Mouse (Mus musculus): ENCODE data around the gene Kif27.
A peak's percentile ranks its signal among the peaks of the same experiment; 100 is the strongest.
"Not testable (repeated sequence)": the region's sequence is repeated elsewhere in the genome, so short reads cannot be mapped to it uniquely, and the experiment has no call there.

Kif27 gene

DNA sequence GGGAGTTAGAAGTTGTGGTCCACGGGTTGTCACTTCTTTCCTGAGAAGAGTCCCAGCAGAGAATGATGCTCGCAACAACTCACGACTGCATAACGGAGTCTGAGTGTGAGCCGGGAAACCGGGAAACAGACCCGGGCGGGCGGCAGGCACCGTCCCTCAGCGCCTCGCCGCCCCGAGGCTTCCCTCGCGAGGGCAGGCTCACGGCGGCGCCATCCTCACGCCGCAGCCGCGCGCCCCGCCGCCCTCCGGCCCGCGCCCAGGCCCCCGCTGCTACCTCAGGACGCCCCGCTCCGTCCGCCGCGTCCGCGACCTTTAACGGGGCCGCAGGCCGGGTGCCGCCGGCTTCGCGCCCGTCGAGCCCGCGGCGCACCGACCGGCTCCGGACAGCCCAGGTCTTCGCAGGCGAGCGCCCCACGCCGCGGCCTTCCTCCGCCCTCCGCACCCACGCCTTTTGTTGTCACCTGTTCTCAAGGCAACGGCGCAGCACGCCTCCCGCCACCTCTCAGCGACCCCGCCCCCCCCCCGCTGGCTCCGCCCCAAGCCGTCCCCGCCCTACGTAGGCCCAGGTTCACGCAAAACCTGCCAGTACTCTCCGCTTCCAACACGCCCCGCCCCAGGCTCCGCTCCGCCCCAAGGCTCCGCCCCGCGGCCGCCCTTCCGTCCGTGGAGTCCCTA is at the start of gene Kif27:
Gene Kif27 (minus strand): TSS at position 494 of the 675 bp plus-strand sequence.
- peak; percentile 96 for DNase-seq (ENCODE audit: low read depth)

DNA sequence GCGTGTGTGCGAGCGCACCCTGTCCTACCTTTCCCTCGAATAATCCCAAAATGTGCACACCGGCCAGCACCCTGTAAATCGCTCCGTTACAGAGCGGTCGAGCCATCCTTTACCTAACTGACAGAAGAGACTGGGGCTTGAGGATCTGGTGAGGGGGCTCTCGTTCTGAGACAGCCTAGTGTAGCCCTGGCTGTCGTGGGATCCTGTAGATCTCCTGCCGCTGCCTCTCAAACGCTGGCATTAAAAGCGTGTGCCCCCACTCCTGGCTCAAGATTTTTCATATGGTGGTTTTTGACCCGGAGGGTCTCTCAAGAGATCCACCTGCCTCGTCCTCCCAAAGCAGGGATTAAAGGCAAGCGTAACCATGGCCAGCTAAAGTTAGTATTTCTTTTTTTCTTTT is 44.3 kb upstream of the Kif27 start, which contains the start of gene Hnrnpk:
Gene Hnrnpk (minus strand): TSS at position 101 of the 400 bp plus-strand sequence.
- peak; percentile 28 for DNase-seq (ENCODE audit: low read depth)

DNA sequence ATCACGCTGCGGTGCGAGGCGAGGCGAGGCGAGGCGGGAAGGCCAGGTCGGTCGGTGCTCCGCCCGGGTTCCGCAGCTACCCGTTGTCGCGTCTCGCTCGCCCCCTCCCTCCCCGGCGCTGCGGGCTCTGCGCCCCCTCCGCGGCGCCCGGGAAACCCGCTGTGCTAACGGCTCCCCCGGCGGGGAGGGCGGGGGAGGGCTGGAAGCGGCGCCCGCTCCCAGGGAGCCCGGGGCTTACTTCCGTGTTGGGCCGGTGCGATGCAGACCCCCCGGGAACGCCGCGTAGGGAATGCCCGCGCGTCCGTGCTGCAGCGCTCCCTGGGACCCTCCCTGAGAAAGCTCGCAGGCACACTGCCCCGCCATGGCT is 43.8 kb upstream of the Kif27 start:
- DNase-seq (ENCODE audit: low read depth): no peak

DNA sequence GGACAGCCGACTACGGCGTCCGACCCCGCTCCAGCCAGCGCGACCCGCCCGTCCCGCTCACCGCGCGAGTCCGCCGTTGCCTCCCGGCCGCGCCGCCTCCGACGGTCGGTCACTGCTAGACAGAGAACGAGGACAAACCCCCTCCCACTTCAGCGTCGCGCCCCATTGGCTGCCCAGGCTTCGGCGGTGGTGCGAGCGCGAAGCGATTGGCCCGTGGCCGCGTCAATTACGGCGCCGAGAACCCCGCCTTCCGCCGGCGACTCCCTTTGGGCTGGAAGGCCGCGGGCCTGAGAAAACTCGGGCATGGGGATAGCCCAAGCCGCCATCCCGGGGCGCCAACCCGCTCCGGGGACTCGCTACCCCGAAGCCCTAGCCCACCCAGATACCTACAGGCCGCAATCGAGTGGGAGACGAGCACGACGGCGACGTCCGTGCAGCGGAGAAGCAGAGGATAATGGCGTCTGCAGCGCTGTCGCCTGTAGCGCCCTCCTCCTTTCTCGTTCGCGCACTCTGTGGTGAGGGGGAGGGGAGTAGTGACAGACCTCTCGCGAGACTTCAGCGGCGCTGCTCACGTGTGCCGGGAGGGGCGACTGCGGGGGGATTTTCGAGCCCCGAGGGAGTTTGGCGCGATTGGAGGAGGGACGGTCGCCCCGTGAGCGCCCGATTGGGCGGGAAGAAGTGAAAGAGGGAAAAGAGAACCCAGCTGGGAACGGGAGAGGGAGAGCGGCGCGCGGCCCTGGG is 43.3 kb upstream of the Kif27 start, which contains the start of gene Rmi1:
Gene Rmi1 (plus strand): TSS at position 246 of the 741 bp plus-strand sequence.
- DNase-seq (ENCODE audit: low read depth): peak; percentile 99

DNA sequence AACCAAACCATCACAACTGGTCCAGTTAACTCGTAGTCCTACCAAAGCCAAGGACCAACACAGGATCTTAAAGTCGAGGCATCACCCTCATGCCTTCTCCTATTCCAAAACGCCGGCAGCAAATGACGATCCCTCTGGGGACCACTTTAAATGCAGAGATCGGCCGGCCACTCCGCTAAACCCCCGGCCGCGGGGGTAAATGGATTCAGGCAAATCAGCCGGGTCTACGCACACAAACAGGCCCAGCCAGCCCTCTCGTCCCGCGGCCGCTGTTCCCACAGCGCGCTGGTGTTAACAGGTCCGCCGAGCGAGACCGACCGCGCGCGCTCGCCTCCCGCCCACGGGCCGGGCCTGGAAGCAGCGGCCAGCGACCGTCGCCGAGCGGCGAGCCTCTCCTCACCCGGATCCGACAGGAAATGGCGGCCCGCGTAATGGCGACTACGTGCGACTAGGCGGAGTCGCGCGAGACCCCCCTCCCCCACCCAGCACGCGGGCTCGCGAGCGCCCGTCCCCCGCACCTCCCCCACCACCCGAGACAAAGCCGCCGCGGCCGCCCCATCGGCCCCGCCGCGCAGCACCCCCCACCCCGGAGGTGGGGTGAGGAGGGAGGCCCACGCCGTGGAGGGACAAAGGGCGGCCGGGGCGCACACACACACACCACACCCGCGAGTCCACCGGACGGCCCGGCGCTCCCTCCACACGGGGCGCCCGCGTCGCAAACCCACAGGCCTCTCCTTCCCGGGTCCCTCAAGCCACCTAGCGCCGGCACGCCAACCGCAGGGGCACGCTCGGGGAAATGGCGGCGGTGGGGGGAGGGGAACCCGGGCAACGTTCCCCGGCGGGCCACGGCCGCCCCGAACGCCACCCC is 42.4 kb upstream of the Kif27 start:
- peak; percentile 90 for DNase-seq (ENCODE audit: low read depth)

DNA sequence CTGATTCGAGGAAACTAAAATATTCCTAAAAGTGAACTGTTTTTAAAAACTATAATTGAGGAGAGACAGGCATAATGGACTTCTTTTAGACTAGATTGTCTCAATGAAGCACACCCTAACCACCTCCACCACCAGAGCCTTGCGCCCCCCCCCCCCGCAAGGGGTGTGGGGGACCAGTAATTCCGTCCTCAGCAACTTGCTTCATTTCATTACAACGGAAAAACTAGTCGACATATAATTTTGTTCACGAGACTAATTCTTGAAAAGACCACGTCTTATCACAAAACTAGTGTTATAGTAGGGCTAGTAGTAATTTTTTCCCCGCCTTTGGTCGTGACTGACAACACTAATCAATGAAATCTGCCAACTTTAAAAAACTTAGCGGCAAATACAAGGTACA is 41.7 kb upstream of the Kif27 start:
- peak; percentile 56 for DNase-seq (ENCODE audit: low read depth)

DNA sequence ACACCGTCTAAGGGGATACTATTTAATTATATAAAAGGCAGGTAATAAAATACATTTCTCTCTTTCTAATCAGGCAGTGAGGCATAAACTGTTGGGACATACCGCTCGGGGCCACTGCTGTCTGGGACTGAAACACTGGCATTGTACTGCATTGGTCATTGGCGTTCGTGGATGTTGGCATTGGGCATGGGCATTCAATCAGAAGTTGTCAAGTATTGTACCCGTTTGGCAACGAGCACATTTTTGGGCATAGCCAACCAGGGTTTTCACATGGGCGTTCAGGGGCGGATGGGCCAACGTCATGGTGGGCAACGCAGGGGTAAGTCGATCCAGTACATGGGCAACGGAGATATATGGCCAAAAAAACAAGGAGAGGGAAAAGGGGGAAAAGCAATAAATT is 38.7 kb upstream of the Kif27 start:
- peak; percentile 9 for DNase-seq (ENCODE audit: low read depth)

DNA sequence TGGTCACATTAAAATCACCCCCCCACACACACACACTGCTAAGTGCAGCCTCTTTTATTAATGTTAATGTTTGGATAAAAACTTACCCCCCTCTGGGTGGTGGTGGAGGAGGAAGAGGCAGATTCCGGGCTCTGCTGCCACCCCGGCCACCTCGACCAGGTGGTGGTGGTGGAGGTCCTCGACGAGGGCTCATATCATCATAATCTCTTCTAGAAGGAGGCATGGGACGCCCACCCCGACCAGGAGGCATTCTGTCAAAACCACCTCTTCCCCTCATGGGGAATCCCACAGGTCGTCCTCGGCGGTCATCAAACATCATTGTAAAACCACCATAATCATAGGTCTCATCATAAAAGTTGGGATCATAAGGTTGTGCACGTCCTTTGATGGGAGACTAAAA is 35.5 kb upstream of the Kif27 start:
- DNase-seq (ENCODE audit: low read depth): not testable (repeated sequence)

DNA sequence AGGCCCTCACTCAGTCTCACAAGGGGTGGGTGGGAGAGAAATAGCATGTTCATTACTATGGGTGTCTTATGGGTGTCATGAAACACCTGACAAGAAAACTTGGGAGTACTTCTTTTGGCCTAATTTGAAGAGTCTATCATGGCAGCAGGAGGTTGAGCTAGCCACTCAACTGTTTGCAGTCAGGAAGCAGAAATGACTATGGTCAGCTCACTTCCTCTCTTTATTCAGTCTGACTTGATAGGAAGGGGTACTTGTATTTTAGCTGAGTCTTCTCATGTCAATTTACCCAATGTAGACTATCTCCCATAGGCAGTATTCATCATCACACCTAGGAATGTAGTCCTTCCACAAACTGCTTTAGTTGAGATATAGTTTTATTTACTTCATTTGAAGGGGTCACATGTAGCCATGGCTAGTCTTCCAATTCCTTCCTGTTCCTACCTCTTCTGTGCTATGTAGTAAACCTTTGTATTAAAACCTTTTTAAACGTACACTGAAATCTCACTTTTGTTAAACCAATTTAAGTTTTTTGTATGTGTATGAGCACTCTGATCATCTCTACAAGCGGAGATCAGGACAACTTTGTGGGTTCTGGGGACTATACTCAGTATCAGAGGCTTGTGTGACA is 30.5 kb upstream of the Kif27 start:
- DNase-seq (ENCODE audit: low read depth): peak; percentile 37

DNA sequence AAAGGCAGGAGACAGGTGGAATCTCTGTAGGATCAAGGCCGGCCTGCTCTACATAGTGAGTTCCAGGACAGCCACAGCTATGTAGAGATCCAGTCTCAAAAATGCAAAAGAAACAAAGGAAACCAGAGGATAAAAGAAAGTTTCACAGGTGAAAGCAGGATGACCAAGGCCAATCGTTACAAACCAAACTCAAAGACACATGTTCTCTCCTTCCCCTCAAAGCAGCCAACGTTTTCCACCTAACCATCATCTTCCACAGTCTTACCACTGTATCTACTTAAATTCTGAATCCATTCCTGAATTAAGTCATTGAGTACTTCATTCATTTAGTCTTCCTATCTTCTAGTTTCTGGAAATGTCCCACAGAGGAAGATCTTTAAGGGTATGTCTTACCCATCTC is 29.5 kb upstream of the Kif27 start:
- DNase-seq (ENCODE audit: low read depth): no peak

DNA sequence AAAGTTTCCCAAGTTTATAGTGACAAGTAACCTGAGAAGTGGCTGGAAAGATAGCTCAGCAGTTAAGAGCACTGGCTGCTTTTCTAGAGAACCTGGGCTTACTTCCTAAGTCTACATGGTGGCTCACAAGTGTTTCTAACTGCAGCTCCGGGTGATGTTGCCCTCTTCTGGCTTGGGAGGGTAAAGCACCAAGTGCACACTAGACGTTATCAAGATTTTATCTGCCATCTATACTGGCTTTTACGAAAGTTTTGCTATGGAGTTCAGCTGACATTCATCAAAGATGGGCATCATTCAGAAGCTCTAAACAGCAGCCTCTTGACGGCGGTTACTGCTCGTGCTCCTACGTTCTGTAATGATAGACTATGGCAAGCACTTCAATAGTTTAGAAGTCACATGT is 29.0 kb upstream of the Kif27 start:
- DNase-seq (ENCODE audit: low read depth): peak; percentile 90

DNA sequence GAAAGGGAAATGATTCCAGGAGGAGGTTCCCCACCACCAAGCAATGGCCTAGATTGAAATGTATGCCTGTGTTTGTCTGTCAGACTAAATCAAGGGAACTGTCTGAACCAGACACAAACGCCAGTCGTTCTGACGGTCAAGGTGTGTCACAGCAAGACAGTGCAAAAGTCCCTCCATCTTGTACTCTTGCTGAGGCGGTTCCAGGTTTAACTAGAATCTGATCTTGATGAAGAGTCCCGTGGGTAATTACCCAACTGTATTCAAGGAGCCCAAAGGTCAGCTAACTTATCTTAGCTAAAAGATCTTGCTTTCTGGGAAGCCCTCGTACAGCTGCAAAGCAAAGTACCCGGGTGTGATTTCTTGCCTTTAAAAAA is 26.6 kb upstream of the Kif27 start:
- no peak for DNase-seq (ENCODE audit: low read depth)

DNA sequence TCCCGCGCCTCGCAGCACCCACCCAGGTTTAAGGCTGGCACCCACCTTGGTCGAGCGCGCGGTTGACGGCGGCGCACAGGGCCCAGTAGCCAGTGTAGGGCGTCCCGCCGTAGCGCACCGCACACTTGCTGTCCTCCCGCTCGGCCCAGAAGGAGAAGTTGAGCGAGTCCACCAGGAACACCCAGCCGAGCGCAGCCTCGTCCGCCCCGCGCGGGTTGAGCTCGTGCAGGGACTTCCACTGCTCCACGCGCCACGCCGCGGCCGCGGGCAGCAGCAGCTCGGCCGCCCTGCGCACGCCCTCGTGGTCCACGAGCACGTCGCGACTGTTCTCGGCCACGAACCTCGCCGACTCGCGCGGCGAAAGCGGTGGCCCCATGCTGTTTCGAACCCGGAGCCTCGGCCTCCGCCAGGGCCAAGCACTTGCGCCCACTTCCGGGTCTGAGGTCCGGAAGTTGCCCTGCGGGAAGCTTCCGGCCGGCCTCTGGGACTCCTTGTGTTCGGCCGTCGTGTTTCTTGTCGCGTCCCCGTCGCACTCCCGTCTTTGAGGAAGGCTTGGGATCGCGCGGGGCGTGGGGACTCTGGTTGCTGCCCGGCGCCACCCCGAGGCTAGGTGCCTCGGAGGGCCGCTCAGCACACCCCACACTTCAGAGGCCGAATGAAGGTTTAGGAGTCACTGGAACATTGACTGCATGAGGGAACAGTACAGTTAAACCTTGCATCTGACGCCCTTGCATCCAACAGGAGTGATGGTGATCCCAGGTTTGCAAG is 26.0 kb upstream of the Kif27 start, which contains the start of gene 2210016F16Rik:
Gene 2210016F16Rik (minus strand): TSS at position 447 of the 768 bp plus-strand sequence.
- peak; percentile 84 for DNase-seq (ENCODE audit: low read depth)

DNA sequence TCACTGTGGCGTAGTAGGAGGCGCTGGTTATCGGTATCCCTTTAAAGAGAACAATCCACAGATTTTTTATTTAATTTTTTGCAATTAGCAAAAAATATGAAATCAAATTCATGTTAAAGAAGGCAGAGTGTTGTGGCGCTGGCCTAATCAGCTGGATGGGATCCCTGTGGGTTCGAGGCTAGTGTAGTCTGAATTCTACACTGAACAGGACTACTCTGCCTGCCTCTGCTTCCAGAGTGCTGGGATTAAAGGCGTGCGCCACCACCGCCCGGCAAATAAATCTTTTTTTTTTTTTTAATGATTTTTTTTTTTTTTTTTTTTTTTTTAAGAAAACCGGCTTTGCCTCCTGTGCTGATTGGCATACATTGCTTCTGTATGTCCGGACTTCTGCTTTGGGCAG is 25.4 kb upstream of the Kif27 start:
- no peak for DNase-seq (ENCODE audit: low read depth)

DNA sequence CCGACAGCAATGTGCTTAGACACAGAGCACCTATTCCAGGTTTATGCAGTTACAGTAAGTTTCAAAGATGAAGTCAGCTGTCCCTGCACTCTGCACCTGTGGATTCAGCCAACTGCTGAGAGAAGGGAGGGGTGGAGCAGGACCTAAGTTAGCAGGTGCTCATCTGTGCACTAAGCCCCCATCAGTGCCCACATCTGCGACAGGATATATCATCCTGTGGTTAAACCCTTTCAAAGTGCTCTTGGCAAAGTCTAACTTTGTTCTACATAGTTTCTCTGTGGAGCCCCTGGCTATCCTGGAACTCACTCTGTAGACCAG is 14.2 kb upstream of the Kif27 start:
- DNase-seq (ENCODE audit: low read depth): no peak

DNA sequence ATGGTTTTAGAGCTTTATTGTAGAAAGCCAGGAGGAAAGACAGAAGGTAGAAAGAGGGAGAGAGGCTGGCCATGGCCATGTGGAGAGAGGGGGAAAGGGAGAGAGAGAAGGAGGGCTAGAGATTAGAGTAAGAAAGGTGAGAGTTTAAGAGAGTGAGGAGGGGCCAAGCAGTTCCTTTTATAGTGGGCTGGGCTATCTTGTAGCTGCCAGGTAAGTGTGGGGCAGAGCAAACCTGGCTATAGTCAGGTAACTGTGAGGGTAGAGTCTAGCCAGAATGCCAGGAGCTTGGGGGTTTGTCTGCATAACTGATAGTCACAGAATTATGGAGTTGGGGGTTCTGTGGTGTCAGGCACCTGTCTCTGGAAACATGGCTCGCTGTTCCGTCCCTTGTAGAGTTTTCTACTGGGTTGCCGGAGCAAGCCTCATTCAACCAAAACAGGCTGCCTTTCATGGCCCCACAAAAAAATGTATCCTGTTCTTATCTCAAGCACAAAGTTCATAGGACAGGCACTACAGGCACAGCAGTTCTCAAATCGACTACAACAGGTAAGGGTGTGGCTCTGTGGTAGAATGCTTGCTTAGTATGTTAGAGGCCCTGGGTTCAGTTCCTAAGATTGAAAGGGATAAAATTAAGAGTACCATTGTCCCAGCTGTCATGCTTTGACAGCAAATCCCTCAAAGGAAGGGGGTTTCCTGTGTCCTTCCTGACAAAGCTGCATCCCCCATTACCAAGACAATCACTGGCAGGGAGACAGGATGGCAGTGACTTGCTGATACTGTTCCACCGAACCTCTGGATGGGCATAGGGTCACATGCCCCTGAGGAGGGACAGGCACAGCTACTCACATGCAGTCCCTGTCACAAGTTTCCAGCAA is 13.6 kb upstream of the Kif27 start:
- no peak for DNase-seq (ENCODE audit: low read depth)

DNA sequence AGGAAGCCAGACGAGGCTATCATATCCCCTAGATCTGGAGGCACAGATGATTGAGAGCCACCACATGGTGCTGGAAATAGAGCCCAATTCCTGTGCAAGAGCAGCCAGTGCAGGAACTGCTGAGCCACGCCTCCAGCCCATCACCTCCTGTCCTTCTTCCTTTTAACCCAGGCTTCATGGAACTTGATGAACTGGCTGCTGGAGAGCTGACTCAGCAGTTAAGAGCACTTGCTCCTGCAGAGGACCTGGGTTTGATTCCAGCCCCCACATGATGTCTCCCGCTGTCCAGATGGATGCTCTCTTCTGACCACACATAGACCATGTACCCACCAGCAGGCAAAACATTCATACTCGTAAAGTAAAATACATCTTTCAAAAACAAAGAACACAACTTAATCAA is 9.9 kb upstream of the Kif27 start:
- DNase-seq (ENCODE audit: low read depth): no peak

DNA sequence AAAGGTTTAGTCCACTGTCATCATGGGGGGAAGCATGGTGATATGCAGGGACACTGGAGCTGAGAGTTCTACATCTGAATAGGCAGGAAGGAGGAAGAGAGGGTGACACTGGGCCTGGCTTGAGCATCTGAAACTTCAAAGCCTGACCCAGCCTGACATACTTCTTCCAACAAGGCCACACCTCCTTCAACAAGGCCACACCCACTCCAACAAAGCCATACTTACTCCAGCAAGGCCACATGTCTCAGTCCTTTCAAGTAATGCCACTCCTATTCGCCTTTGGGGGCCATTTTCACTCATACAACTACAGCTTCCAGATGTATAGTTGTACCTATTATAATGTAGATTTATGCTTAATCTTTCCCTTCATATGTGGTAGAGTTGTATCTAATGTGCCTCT is 8.7 kb upstream of the Kif27 start:
- no peak for DNase-seq (ENCODE audit: low read depth)

DNA sequence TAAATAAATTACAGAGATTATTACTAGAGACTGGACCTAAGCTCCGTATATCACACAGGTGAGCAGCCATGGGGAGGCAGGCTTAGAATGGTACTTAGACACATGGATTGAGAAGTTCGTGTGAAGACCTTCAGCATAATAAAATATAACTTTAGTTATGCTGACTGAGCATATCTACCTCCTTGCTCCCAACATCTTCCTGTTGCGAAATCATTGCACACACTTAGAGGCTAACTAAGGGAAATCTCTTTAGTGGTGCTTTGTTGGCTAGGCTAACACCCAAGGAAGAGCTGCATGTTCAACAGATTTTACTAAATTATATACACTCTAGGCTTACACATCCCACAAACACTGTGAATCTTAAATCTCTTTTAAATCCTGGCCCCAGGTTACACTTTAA is 7.5 kb upstream of the Kif27 start:
- DNase-seq (ENCODE audit: low read depth): no peak

DNA sequence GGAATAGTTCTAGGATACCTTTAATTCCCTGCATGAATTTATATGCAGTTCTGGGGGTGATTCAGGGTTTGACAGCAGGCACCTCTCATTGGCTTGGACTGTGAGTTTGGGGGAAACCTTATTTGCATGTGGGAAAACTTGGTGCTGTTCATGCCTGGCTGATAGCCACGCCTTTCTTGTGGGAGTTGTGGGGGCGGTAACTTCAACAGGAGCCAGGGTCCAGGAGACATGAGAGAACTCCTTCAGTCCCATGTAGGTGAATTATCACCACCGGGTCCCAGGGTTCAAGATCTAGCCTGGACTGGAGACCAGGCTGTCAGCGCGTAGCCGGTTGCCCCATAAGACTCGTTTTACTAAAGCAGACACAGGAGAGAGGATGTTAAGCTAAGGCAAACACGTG is 6.3 kb upstream of the Kif27 start:
- DNase-seq (ENCODE audit: low read depth): not testable (repeated sequence)

Data from induced T-regulatory cell, adult 2 months (primary cell).